Mouse (Mus musculus): ENCODE measurements around the gene 7420426K07Rik. TPM values are rescaled to one million over a fixed set of nuclear protein-coding genes. Genes with fewer than 3 reads are reported as not detected.

7420426K07Rik gene
- not detected in 2 replicates for total RNA-seq (2014; fragmentation: Nextera tagmentation)
- total RNA-seq (2017), result not detected in 2 replicates
- not detected in 2 replicates for polyA plus RNA-seq (2012)

DNA sequence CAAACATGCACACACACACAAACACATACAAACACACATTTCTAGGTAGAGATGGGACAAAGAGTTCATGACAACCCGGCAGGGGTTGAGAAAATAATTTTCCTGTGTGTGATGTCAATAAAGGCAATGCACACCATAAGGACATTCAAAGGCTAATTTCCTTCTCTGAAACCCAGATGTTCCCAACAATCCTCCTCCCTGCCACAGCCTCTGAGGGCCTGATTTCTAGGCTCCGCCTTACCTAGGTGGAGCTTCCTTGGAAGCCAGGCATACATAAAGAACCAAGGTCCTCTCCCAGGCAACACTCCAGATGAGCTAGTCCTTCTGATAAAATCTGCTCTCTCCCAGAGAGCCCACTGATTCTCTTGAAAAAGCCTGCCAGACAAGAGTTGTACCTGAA lies at the start of gene 7420426K07Rik:
Gene 7420426K07Rik (plus strand): TSS at position 301 of the 400 bp plus-strand sequence.
- no peaks in the 10 kb centered on the region for H3K36me3 ChIP-seq (replicated peaks)
- H3K4me3 ChIP-seq (ENCODE audit: low read depth, low read length), result no peak within 1 kb of the TSS
- ATAC-seq (ENCODE audit: extremely low read depth, insufficient number of reproducible peaks, low FRiP score, poor library complexity, severe bottlenecking), result no peak
- H3K4me1 ChIP-seq (ENCODE audit: insufficient read depth, low read depth, low read length), result no peaks in the 10 kb centered on the region
- DNase-seq (ENCODE audit: low spot score), result no peak
- no peaks in the 10 kb centered on the region for H3K27me3 ChIP-seq (ENCODE audit: insufficient read depth, low read length)
- H3K9me3 ChIP-seq (replicated peaks), result no peaks in the 10 kb centered on the region; the same call in 1 of the 2 replicates
- no peak for TF ChIP-seq CTCF (IDR thresholded peaks at IDR 0.05; ENCODE audit: low read depth, low read length)
- TF ChIP-seq TAL1 (conservative IDR thresholded peaks at IDR 0.05; ENCODE audit: low read depth, low read length), result no peak
- TF ChIP-seq POLR2AphosphoS5 (IDR thresholded peaks at IDR 0.05; ENCODE audit: insufficient replicate concordance, low read depth, low read length), result no peak
- no peak for TF ChIP-seq GATA2 (IDR thresholded peaks at IDR 0.05; ENCODE audit: borderline replicate concordance, low read depth, low read length)
- TF ChIP-seq GATA1 (IDR thresholded peaks at IDR 0.05; ENCODE audit: borderline replicate concordance, low read length), result no peak

GRCm38 (mm10) chr9:98856210-98856609 lies 46.7 kb upstream of the 7420426K07Rik start, which contains the start of gene Prr23a2:
Prr23a2 (plus strand) TSS chr9:98856494.
- no peak within 1 kb of the TSS for H3K4me3 ChIP-seq (ENCODE audit: low read depth, low read length)
- no peak for TF ChIP-seq POLR2AphosphoS5 (IDR thresholded peaks at IDR 0.05; ENCODE audit: insufficient replicate concordance, low read depth, low read length)
- no peak for TF ChIP-seq GATA1 (IDR thresholded peaks at IDR 0.05; ENCODE audit: borderline replicate concordance, low read length)
- no peak for TF ChIP-seq CTCF (IDR thresholded peaks at IDR 0.05; ENCODE audit: low read depth, low read length)
- TF ChIP-seq GATA2 (IDR thresholded peaks at IDR 0.05; ENCODE audit: borderline replicate concordance, low read depth, low read length), result no peak
- no peak for TF ChIP-seq TAL1 (conservative IDR thresholded peaks at IDR 0.05; ENCODE audit: low read depth, low read length)
- no peaks in the 10 kb centered on the region for H3K27me3 ChIP-seq (ENCODE audit: insufficient read depth, low read length)
- H3K4me1 ChIP-seq (ENCODE audit: insufficient read depth, low read depth, low read length), result no peaks in the 10 kb centered on the region
- H3K36me3 ChIP-seq (replicated peaks), result no peaks in the 10 kb centered on the region
- H3K9me3 ChIP-seq (replicated peaks), result peaks cover 7% of the 10 kb centered on the region
- DNase-seq (ENCODE audit: low spot score), result no peak
- ATAC-seq (ENCODE audit: extremely low read depth, insufficient number of reproducible peaks, low FRiP score, poor library complexity, severe bottlenecking), result no peak

DNA sequence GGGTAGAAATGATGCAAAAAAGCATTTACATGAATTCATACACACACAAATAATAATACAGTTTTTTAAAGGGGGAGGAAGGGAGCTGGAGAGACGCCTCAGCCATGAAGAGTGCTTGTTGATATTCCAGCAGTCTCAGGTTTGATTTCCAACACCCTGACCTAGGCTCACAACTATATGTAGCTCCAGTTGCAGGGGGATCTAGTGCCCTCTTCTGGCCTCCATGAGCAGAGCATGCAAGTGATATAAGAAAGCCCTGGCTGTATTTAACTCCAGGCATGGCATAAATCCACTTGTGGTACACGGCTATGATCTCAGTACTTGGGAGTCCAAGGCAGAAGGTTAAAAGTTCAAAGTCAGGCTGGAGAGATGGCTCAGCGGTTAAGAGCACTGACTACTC lies 39.5 kb upstream of the 7420426K07Rik start:
- Histone ChIP-seq H3K36me3 (replicated peaks) (no peaks in the 10 kb centered on the region), H3K4me1 (ENCODE audit: insufficient read depth, low read depth, low read length) (no peaks in the 10 kb centered on the region), H3K27me3 (ENCODE audit: insufficient read depth, low read length) (no peaks in the 10 kb centered on the region), H3K4me3 (ENCODE audit: low read depth, low read length) (no peak overlapping the region), H3K9me3 (replicated peaks) (peaks cover 11% of the 10 kb centered on the region)
- no peak for ATAC-seq (ENCODE audit: extremely low read depth, insufficient number of reproducible peaks, low FRiP score, poor library complexity, severe bottlenecking)
- no peak for DNase-seq (ENCODE audit: low spot score)
- no peak for TF ChIP-seq GATA1 (IDR thresholded peaks at IDR 0.05; ENCODE audit: borderline replicate concordance, low read length)
- no peak for TF ChIP-seq GATA2 (IDR thresholded peaks at IDR 0.05; ENCODE audit: borderline replicate concordance, low read depth, low read length)
- TF ChIP-seq TAL1 (conservative IDR thresholded peaks at IDR 0.05; ENCODE audit: low read depth, low read length), result no peak
- TF ChIP-seq CTCF (IDR thresholded peaks at IDR 0.05; ENCODE audit: low read depth, low read length), result no peak
- TF ChIP-seq POLR2AphosphoS5 (IDR thresholded peaks at IDR 0.05; ENCODE audit: insufficient replicate concordance, low read depth, low read length), result no peak

GRCm38 (mm10) chr9:98864571-98864970 lies 38.3 kb upstream of the 7420426K07Rik start, which contains the start of gene Prr23a3:
Prr23a3 (plus strand) TSS chr9:98864767.
- TF ChIP-seq POLR2AphosphoS5 (IDR thresholded peaks at IDR 0.05; ENCODE audit: insufficient replicate concordance, low read depth, low read length), result no peak
- TF ChIP-seq CTCF (IDR thresholded peaks at IDR 0.05; ENCODE audit: low read depth, low read length), result no peak
- no peak for TF ChIP-seq GATA1 (IDR thresholded peaks at IDR 0.05; ENCODE audit: borderline replicate concordance, low read length)
- no peak for TF ChIP-seq TAL1 (conservative IDR thresholded peaks at IDR 0.05; ENCODE audit: low read depth, low read length)
- TF ChIP-seq GATA2 (IDR thresholded peaks at IDR 0.05; ENCODE audit: borderline replicate concordance, low read depth, low read length), result no peak

DNA sequence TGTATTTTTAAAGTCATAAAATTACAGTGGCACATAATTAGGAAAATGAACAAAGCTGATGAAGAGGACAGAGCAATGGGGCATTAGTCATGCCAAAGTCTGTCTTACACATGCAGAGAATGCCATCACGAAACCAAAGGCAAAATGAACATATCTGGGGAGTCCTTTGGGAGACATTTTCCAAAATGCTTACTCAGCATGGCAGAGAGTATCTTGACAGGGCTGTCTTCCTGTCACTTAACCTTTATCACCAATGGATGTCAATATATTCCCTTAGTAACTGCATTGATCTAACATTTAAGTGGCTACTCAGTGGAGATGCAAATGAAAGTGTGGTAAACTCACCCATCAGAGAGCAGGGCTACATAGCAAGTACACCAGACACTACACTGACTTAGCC lies 1.4 kb upstream of the 7420426K07Rik start:
- ATAC-seq (ENCODE audit: extremely low read depth, insufficient number of reproducible peaks, low FRiP score, poor library complexity, severe bottlenecking), result no peak
- DNase-seq (ENCODE audit: low spot score), result no peak
- Histone ChIP-seq H3K4me1 (ENCODE audit: insufficient read depth, low read depth, low read length) (no peaks in the 10 kb centered on the region), H3K36me3 (replicated peaks) (no peaks in the 10 kb centered on the region), H3K4me3 (ENCODE audit: low read depth, low read length) (no peak overlapping the region), H3K9me3 (replicated peaks) (peaks cover 9% of the 10 kb centered on the region), H3K27me3 (ENCODE audit: insufficient read depth, low read length) (no peaks in the 10 kb centered on the region)
- TF ChIP-seq GATA1 (IDR thresholded peaks at IDR 0.05; ENCODE audit: borderline replicate concordance, low read length) (no peak), TAL1 (conservative IDR thresholded peaks at IDR 0.05; ENCODE audit: low read depth, low read length) (no peak), POLR2AphosphoS5 (IDR thresholded peaks at IDR 0.05; ENCODE audit: insufficient replicate concordance, low read depth, low read length) (no peak), CTCF (IDR thresholded peaks at IDR 0.05; ENCODE audit: low read depth, low read length) (no peak), GATA2 (IDR thresholded peaks at IDR 0.05; ENCODE audit: borderline replicate concordance, low read depth, low read length) (no peak)

More at GRCm38 (mm10) chr9:98864571-98864970, 38.3 kb upstream of the 7420426K07Rik start, which contains the start of gene Prr23a3:
- no peaks in the 10 kb centered on the region for H3K4me1 ChIP-seq (ENCODE audit: insufficient read depth, low read depth, low read length)
- peaks cover 11% of the 10 kb centered on the region for H3K9me3 ChIP-seq (replicated peaks)
- H3K36me3 ChIP-seq (replicated peaks), result no peaks in the 10 kb centered on the region
- H3K27me3 ChIP-seq (ENCODE audit: insufficient read depth, low read length), result no peaks in the 10 kb centered on the region
- DNase-seq (ENCODE audit: low spot score), result no peak
- no peak within 1 kb of the TSS; the same call in 1 of the 2 replicates for H3K4me3 ChIP-seq (ENCODE audit: low read depth, low read length)
- ATAC-seq (ENCODE audit: extremely low read depth, insufficient number of reproducible peaks, low FRiP score, poor library complexity, severe bottlenecking), result no peak

- Histone ChIP-seq H3K27me3 (ENCODE audit: insufficient read depth, low read length) (no peaks in the 10 kb centered on the region; the same call in 1 of the 2 replicates), H3K9me3 (replicated peaks) (no peaks in the 10 kb centered on the region), H3K36me3 (replicated peaks) (no peaks in the 10 kb centered on the region), H3K4me1 (ENCODE audit: insufficient read depth, low read depth, low read length) (no peaks in the 10 kb centered on the region), H3K4me3 (ENCODE audit: low read depth, low read length) (no peak overlapping the region)
- TF ChIP-seq GATA2 (IDR thresholded peaks at IDR 0.05; ENCODE audit: borderline replicate concordance, low read depth, low read length) (no peak), GATA1 (IDR thresholded peaks at IDR 0.05; ENCODE audit: borderline replicate concordance, low read length) (no peak), TAL1 (conservative IDR thresholded peaks at IDR 0.05; ENCODE audit: low read depth, low read length) (no peak), CTCF (IDR thresholded peaks at IDR 0.05; ENCODE audit: low read depth, low read length) (no peak), POLR2AphosphoS5 (IDR thresholded peaks at IDR 0.05; ENCODE audit: insufficient replicate concordance, low read depth, low read length) (no peak)
- DNase-seq (ENCODE audit: low spot score) (no peak), ATAC-seq (ENCODE audit: extremely low read depth, insufficient number of reproducible peaks, low FRiP score, poor library complexity, severe bottlenecking) (no peak)
Measured at GRCm38 (mm10) chr9:98920629-98921523, 18.0 kb downstream of the 7420426K07Rik start.

All from G1E (cell line).